Comparison of ENCODE assay signal across 14 mouse cellular contexts in the genomic region with DNA sequence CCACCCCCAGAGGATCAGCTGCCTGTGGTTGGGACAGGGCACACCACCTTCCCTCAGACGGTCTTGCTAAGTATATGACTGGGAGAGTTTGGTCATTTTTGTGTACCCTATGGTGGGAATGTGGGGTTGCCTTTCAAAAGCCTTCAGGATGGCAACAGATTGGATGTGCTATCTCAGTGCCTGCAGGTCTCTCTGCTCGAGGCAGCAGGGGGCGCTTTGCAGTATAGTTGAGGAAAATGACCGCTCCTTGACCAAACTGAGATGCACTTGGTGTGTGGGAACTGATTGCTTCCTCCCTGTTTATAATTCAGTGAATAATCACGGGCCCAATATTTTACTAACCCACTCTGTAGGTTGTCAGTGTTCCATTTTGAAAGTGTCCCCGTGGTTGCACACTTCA. TPM values are rescaled to one million over a fixed set of nuclear protein-coding genes. Genes with fewer than 3 reads are reported as not detected.
DNase-seq lines count a peak whose midpoint lies in the region; ATAC-seq and TF ChIP-seq lines count a peak whose summit lies in the region.
"Had no signal": no experiment of that assay in that cellular context is flagged by ENCODE, and none has a peak within 500 bp of the region (broad histone marks: within the 10 kb centered on the region; RNA-seq: fewer than 3 reads in every experiment).

No protein-coding gene starts in this region.

- ATAC-seq in heart, postnatal 0 days (ENCODE audit: insufficient read depth, low read depth): no peak
- no peak for ATAC-seq in lung, embryonic 14.5 days (ENCODE audit: insufficient read depth)
- ATAC-seq: forebrain, postnatal 0 days had no signal

- no peaks in the 10 kb centered on the region for H3K27me3 ChIP-seq in heart, postnatal 0 days (ENCODE audit: control insufficient read depth, insufficient read depth, low read length)
- H3K27me3 ChIP-seq in lung, embryonic 14.5 days (ENCODE audit: insufficient read depth, low read length): no peaks in the 10 kb centered on the region
- H3K27me3 ChIP-seq: megakaryocyte, embryonic 14.5 days; neural tube, embryonic 13.5 days had no signal

- H3K4me3 ChIP-seq in heart, postnatal 0 days (ENCODE audit: low read depth, low read length): no peak overlapping the region
- no peak overlapping the region for H3K4me3 ChIP-seq in lung, embryonic 14.5 days (ENCODE audit: low read depth, low read length)
- H3K4me3 ChIP-seq in embryonic fibroblast, embryonic 13.5 days (ENCODE audit: insufficient read depth, low read length): no peak overlapping the region
- H3K4me3 ChIP-seq: limb, embryonic 10.5 days; megakaryocyte, embryonic 14.5 days; neural tube, embryonic 13.5 days had no signal

- no peak for TF ChIP-seq POLR2A in embryonic fibroblast, embryonic 13.5 days (IDR thresholded peaks at IDR 0.05; ENCODE audit: low read depth, low read length)

- H3K9ac ChIP-seq in heart, postnatal 0 days (replicated peaks; ENCODE audit: low read depth, low read length): no peak overlapping the region
- H3K9ac ChIP-seq in lung, embryonic 14.5 days: no peak overlapping the region
- H3K9ac ChIP-seq: forebrain, postnatal 0 days; neural tube, embryonic 13.5 days had no signal

- no peak for DNase-seq in heart, postnatal 0 days (ENCODE audit: low spot score)
- DNase-seq in heart, adult 18-20 months: no peak
- peak; percentile 19 for DNase-seq in lung, embryonic 14.5 days
- DNase-seq in lung, postnatal 14 days: no peak
- peak; percentile 17 for DNase-seq in ES-CJ7 (ENCODE audit: low read depth, low spot score)
- DNase-seq in layer of hippocampus, postnatal 14 days (ENCODE audit: low spot score in 2 of 2): no peak
- DNase-seq in gastrocnemius, postnatal 14 days: no peak
- DNase-seq: forebrain, postnatal 0 days; right cerebral cortex, postnatal 25 days had no signal

- peak; percentile 21; the same call in 1 of the 2 replicates for TF ChIP-seq CTCF in heart, postnatal 0 days (IDR thresholded peaks at IDR 0.05; ENCODE audit: low read depth)
- TF ChIP-seq CTCF in lung, embryonic 14.5 days (IDR thresholded peaks at IDR 0.05; ENCODE audit: low read depth): peak; percentile 39; the same call in 1 of the 2 replicates
- TF ChIP-seq CTCF in embryonic fibroblast, embryonic 13.5 days (IDR thresholded peaks at IDR 0.05; ENCODE audit: borderline replicate concordance, insufficient read depth, low read length): peak; percentile 15; the same call in 1 of the 2 replicates

- peaks cover 5% of the 10 kb centered on the region; the same call in 1 of the 2 replicates for H3K36me3 ChIP-seq in heart, postnatal 0 days (replicated peaks; ENCODE audit: control insufficient read depth, insufficient read depth, low read length)
- H3K36me3 ChIP-seq in lung, embryonic 14.5 days (ENCODE audit: insufficient read depth): peaks cover 8% of the 10 kb centered on the region
- H3K36me3 ChIP-seq: limb, embryonic 10.5 days had no signal

- intact Hi-C loops in gastrocnemius, postnatal 14 days (cut with DNase I; ENCODE audit: low total_unique reads): no loop called here

- no peak overlapping the region for H3K4me2 ChIP-seq in heart, postnatal 0 days (ENCODE audit: low read depth, low read length)
- H3K4me2 ChIP-seq in lung, embryonic 14.5 days: no peak overlapping the region
- H3K4me2 ChIP-seq: neural tube, embryonic 13.5 days had no signal

- 67% methylated on average over 6 of the region's 6 CpGs for WGBS in heart, postnatal 0 days
- WGBS in lung, embryonic 14.5 days: 66% methylated on average over 6 of the region's 6 CpGs

- peaks cover 19% of the 10 kb centered on the region for H3K4me1 ChIP-seq in heart, postnatal 0 days (ENCODE audit: control insufficient read depth, insufficient read depth)
- H3K4me1 ChIP-seq in lung, embryonic 14.5 days (ENCODE audit: insufficient read depth): no peaks in the 10 kb centered on the region
- no peaks in the 10 kb centered on the region for H3K4me1 ChIP-seq in embryonic fibroblast, embryonic 13.5 days (ENCODE audit: control insufficient read depth, insufficient read depth, low read length)
- H3K4me1 ChIP-seq: limb, embryonic 10.5 days; neural tube, embryonic 13.5 days had no signal

- no peaks in the 10 kb centered on the region for H3K9me3 ChIP-seq in heart, postnatal 0 days (replicated peaks; ENCODE audit: control insufficient read depth, low read length)
- H3K9me3 ChIP-seq in lung, embryonic 14.5 days (ENCODE audit: low read depth, low read length): no peaks in the 10 kb centered on the region
- H3K9me3 ChIP-seq: limb, embryonic 10.5 days; megakaryocyte, embryonic 14.5 days; neural tube, embryonic 13.5 days had no signal

- H3K27ac ChIP-seq in heart, postnatal 0 days (ENCODE audit: low read depth): no peak overlapping the region
- no peak overlapping the region for H3K27ac ChIP-seq in lung, embryonic 14.5 days (ENCODE audit: low read depth)
- H3K27ac ChIP-seq in embryonic fibroblast, embryonic 13.5 days (ENCODE audit: insufficient read depth, low read length): no peak overlapping the region
- H3K27ac ChIP-seq: limb, embryonic 10.5 days; neural tube, embryonic 13.5 days had no signal

- TF ChIP-seq EP300 in heart, postnatal 0 days (IDR thresholded peaks at IDR 0.05; ENCODE audit: low read depth): no peak

RNA-seq across cellular contexts. Expression of a gene that starts 12.3 kb away (rescaled TPM):
- 0.35 and 2.5 TPM in 2 replicates for total RNA-seq in heart, postnatal 0 days (2014; rRNA removed; ENCODE audit: low replicate concordance)
- polyA plus RNA-seq in heart, postnatal 0 days (2015; fragmentation: Nextera tagmentation; extraction: Ambion mirVana): 0.10 and 0.14 TPM in 2 replicates
- total RNA-seq in heart, adult 18-20 months (2021): under 1 TPM; 0.12 to 0.15 TPM
- 0.07 and 0.12 TPM in 2 replicates for polyA plus RNA-seq in lung, embryonic 14.5 days (2014; fragmentation: Nextera tagmentation; extraction: Ambion mirVana)
- not detected in 2 replicates for polyA plus RNA-seq in embryonic fibroblast, embryonic 13.5 days (2011; ENCODE audit: insufficient read length, low read depth, missing spikeins)
- total RNA-seq in layer of hippocampus, postnatal 14 days (2021): not detected
- total RNA-seq in gastrocnemius, postnatal 14 days (2021): not detected
- total RNA-seq: forebrain, postnatal 0 days had no signal
- polyA plus RNA-seq: limb, embryonic 10.5 days; neural tube, embryonic 13.5 days had no signal

RNA-seq across cellular contexts. Expression of a gene that starts 58.0 kb away (rescaled TPM):
- not detected in 2 replicates for total RNA-seq in heart, postnatal 0 days (2014; rRNA removed; ENCODE audit: low replicate concordance)
- not detected in 2 replicates for polyA plus RNA-seq in heart, postnatal 0 days (2015; fragmentation: Nextera tagmentation; extraction: Ambion mirVana)
- total RNA-seq in heart, adult 18-20 months (2021): not detected
- not detected in 2 replicates for polyA plus RNA-seq in lung, embryonic 14.5 days (2014; fragmentation: Nextera tagmentation; extraction: Ambion mirVana)
- polyA plus RNA-seq in embryonic fibroblast, embryonic 13.5 days (2011; ENCODE audit: insufficient read length, low read depth, missing spikeins): not detected in 2 replicates
- total RNA-seq in layer of hippocampus, postnatal 14 days (2021): not detected
- not detected for total RNA-seq in gastrocnemius, postnatal 14 days (2021)
- total RNA-seq: forebrain, postnatal 0 days had no signal
- polyA plus RNA-seq: forebrain, postnatal 0 days; heart, embryonic 14.5 days; limb, embryonic 10.5 days; neural tube, embryonic 13.5 days had no signal

Comparison
In these comparisons a context has a peak if more than half of its experiments do, and no peak if none do; other contexts are left out.
1. DNase-seq: peak in lung, embryonic 14.5 days (single experiment) and ES-CJ7 (single experiment); none in heart, postnatal 0 days (single experiment), heart, adult 18-20 months (0 of 2), lung, postnatal 14 days (single experiment), layer of hippocampus, postnatal 14 days (0 of 2) and gastrocnemius, postnatal 14 days (single experiment).
2. Peak in every context shown above with its lines, with median percentiles within 50 percentile points of each other: CTCF ChIP-seq.